Mouse (Mus musculus): Measurements from ENCODE around the gene Spata22. TPM values are rescaled to one million over a fixed set of nuclear protein-coding genes. Genes with fewer than 3 reads are reported as not detected.

The Spata22 gene
- total and polyA plus RNA-seq, 3 experiments = 0.08 TPM; not detected in 2

GRCm38 (mm10) chr11:73395374-73395773, 65.8 kb downstream of the Spata22 start:
- TF ChIP-seq POLR2A (IDR thresholded peaks at IDR 0.05; ENCODE audit: insufficient read depth, low read depth, low read length) (no peak), EP300 (IDR thresholded peaks at IDR 0.05; ENCODE audit: insufficient read depth, low read depth, low read length) (no peak), CTCF (IDR thresholded peaks at IDR 0.05) (no peak)
- H3K9ac ChIP-seq (ENCODE audit: low read depth, low read length) = no peak overlapping the region

More at GRCm38 (mm10) chr11:73395374-73395773, 65.8 kb downstream of the Spata22 start:
- Histone ChIP-seq H3K27me3 (ENCODE audit: control insufficient read depth, insufficient read depth, low read length) (no peaks in the 10 kb centered on the region), H3K4me1 (ENCODE audit: control insufficient read depth, insufficient read depth, low read length) (no peaks in the 10 kb centered on the region), H3K79me2 (replicated peaks; ENCODE audit: control insufficient read depth, insufficient read depth, low read length) (no peaks in the 10 kb centered on the region), H3K36me3 (ENCODE audit: control insufficient read depth, insufficient read depth, low read length) (no peaks in the 10 kb centered on the region), H3K4me3 (no peak overlapping the region), H3K27ac (no peak overlapping the region)
- DNase-seq = no peak
- 64% methylated on average over 4 of the region's 4 CpGs for WGBS
- intact Hi-C loops (cut with DNase I) = no loop called here

Other genes with a start within 250 kb of the Spata22 start
- under 1 TPM; 0.14 to 0.16 TPM for gene Itgae, start 239.2 kb upstream of the Spata22 start, total RNA-seq (2021)
- 0.37 and 0.38 TPM in 2 replicates for gene Itgae, start 239.2 kb upstream of the Spata22 start, polyA plus RNA-seq (2012; rRNA removed)
- under 1 TPM; 0.16 TPM for gene Haspin, start 191.4 kb upstream of the Spata22 start, total RNA-seq (2021)
- 0.15 and 0.23 TPM in 2 replicates for gene Haspin, start 191.4 kb upstream of the Spata22 start, polyA plus RNA-seq (2012; rRNA removed)
- 10 to 100 TPM; 13.1 to 14.6 TPM for gene P2rx5, start 169.3 kb upstream of the Spata22 start, total RNA-seq (2021)
- gene P2rx5, start 169.3 kb upstream of the Spata22 start, polyA plus RNA-seq (2012; rRNA removed) = 11.3 and 19.5 TPM in 2 replicates
- gene Emc6, start 152.7 kb upstream of the Spata22 start, total RNA-seq (2021) = 10 to 100 TPM; 80.5 to 98.5 TPM
- 50.5 and 54.3 TPM in 2 replicates for gene Emc6, start 152.7 kb upstream of the Spata22 start, polyA plus RNA-seq (2012; rRNA removed)
- gene Tax1bp3, start 152.7 kb upstream of the Spata22 start, total RNA-seq (2021) = 10 to 100 TPM; 45.0 to 48.5 TPM
- gene Tax1bp3, start 152.7 kb upstream of the Spata22 start, polyA plus RNA-seq (2012; rRNA removed) = 60.4 and 63.0 TPM in 2 replicates
- 10 to 100 TPM; 10.7 to 11.8 TPM for gene Ctns, start 130.7 kb upstream of the Spata22 start, total RNA-seq (2021)
- 12.7 and 15.4 TPM in 2 replicates for gene Ctns, start 130.7 kb upstream of the Spata22 start, polyA plus RNA-seq (2012; rRNA removed)
- 1 to 10 TPM in 1 of 2 experiments, under 1 TPM in 1; 0.97 to 1.1 TPM for gene Shpk, start 130.3 kb upstream of the Spata22 start, total RNA-seq (2021)
- gene Shpk, start 130.3 kb upstream of the Spata22 start, polyA plus RNA-seq (2012; rRNA removed) = 2.2 and 2.8 TPM in 2 replicates
- under 1 TPM; 0.08 to 0.11 TPM for gene Trpv1, start 95.4 kb upstream of the Spata22 start, total RNA-seq (2021)
- 0.21 and 0.29 TPM in 2 replicates for gene Trpv1, start 95.4 kb upstream of the Spata22 start, polyA plus RNA-seq (2012; rRNA removed)
- under 1 TPM; 0.03 to 0.05 TPM for gene Trpv3, start 62.4 kb upstream of the Spata22 start, total RNA-seq (2021)
- 0.04 and 0.09 TPM in 2 replicates for gene Trpv3, start 62.4 kb upstream of the Spata22 start, polyA plus RNA-seq (2012; rRNA removed)
- gene Aspa, start 145 bp upstream of the Spata22 start, total RNA-seq (2021) = 1 to 10 TPM; 1.4 to 1.5 TPM
- 2.2 and 4.4 TPM in 2 replicates for gene Aspa, start 145 bp upstream of the Spata22 start, polyA plus RNA-seq (2012; rRNA removed)
- gene Gm49340, start within 50 bp of the Spata22 start, total RNA-seq (2021) = not detected
- gene Gm49340, start within 50 bp of the Spata22 start, polyA plus RNA-seq (2012; rRNA removed) = 0.06 TPM in 1 of 2 replicates, not detected in the other
- not detected for gene Olfr20, start 21.0 kb downstream of the Spata22 start, total RNA-seq (2021)
- not detected in 2 replicates for gene Olfr20, start 21.0 kb downstream of the Spata22 start, polyA plus RNA-seq (2012; rRNA removed)
- gene Olfr376, start 41.5 kb downstream of the Spata22 start, total RNA-seq (2021) = not detected
- gene Olfr376, start 41.5 kb downstream of the Spata22 start, polyA plus RNA-seq (2012; rRNA removed) = not detected in 2 replicates
- not detected for gene Olfr1, start 69.9 kb downstream of the Spata22 start, total RNA-seq (2021)
- not detected in 2 replicates for gene Olfr1, start 69.9 kb downstream of the Spata22 start, polyA plus RNA-seq (2012; rRNA removed)
- gene Olfr378, start 98.7 kb downstream of the Spata22 start, total RNA-seq (2021) = not detected
- gene Olfr378, start 98.7 kb downstream of the Spata22 start, polyA plus RNA-seq (2012; rRNA removed) = not detected in 2 replicates
- not detected for gene Olfr380, start 127.8 kb downstream of the Spata22 start, total RNA-seq (2021)
- gene Olfr380, start 127.8 kb downstream of the Spata22 start, polyA plus RNA-seq (2012; rRNA removed) = not detected in 2 replicates
- gene Olfr381, start 161.9 kb downstream of the Spata22 start, total RNA-seq (2021) = not detected
- gene Olfr381, start 161.9 kb downstream of the Spata22 start, polyA plus RNA-seq (2012; rRNA removed) = not detected in 2 replicates
- not detected for gene Olfr382, start 187.5 kb downstream of the Spata22 start, total RNA-seq (2021)
- gene Olfr382, start 187.5 kb downstream of the Spata22 start, polyA plus RNA-seq (2012; rRNA removed) = not detected in 2 replicates